Mouse (Mus musculus) cerebellum, postnatal 10 days (tissue): ENCODE data around the gene Fam168a.
A peak's percentile ranks its signal among the peaks of the same experiment; 100 is the strongest.

Experiments used
- DNase-seq, 2 experiments: peaks; one replicate each; pipeline ENCODE4 v3.0.0; 2021; ENCODE audit warnings: mixed read lengths in 2 of 2

Gene Fam168a

GRCm38 (mm10) chr7:100780192-100780591, 73.8 kb downstream of the Fam168a start:
- DNase-seq: no peak

DNA sequence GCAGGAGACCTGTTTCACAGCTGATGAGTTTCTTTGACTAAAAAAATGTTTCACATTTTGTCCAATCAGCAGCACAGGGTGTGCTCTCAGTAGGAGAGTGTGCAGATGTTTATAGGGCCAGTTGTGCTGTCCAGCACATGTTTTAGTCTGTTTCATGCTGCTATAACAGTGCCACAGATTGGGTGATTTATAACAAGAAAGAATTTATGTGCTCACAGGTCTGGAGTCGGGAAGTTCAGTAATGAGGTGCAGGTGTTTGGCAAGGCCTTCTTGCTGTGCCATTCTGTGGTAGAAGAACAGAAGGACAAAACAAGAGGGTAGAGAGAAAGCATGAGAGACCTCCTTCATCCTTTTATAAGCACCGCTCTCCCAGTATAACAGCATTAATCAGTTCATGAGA, 78.2 kb downstream of the Fam168a start:
- DNase-seq: no peak

- DNase-seq: no peak
Measured at GRCm38 (mm10) chr7:100785426-100785825, 79.0 kb downstream of the Fam168a start.

DNA sequence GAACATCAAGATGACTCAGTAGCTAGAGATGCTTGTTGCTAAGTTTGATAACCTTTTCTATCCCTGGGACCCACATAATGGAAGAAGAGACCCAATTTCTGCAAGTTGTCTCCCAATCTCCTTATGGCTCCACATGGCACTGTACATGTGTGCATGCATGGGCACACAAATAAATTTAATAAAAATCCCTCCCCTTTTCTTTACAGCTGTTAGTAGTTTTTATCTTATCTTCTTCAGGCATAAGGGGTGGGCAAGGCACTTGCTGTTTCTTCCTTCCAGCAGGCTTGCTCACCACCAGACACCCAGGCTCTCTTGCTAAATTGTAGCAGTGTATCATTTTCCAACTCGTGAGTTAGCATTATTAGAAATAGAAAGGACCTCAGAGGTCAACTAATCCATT, 79.6 kb downstream of the Fam168a start:
- DNase-seq: no peak

GRCm38 (mm10) chr7:100788291-100788690, 81.9 kb downstream of the Fam168a start:
- peak in 1 of 2 experiments; percentile 16 for DNase-seq

GRCm38 (mm10) chr7:100798810-100799209, 92.4 kb downstream of the Fam168a start:
- peak; percentile 20 to 46 for DNase-seq

DNA sequence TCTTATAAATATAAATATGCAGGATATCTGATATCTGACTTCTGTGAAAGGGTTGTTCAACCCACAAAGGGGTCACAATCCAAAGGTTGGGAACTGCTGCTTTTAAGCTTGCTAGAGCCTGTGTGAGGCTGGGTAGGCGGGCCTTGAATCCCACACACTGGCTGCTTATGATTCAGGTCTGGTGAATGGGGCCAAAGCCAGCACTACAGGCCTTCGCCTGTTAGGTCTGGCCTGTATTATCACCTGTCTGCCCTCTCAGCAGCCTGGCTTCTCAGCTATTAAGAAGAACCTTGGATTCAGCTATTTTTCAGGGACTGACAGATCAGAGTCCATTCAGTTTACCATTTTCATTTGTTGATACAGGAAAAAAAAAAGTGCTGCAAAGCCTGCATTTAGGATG, 99.0 kb downstream of the Fam168a start:
- peak; percentile 18 to 43 for DNase-seq

DNA sequence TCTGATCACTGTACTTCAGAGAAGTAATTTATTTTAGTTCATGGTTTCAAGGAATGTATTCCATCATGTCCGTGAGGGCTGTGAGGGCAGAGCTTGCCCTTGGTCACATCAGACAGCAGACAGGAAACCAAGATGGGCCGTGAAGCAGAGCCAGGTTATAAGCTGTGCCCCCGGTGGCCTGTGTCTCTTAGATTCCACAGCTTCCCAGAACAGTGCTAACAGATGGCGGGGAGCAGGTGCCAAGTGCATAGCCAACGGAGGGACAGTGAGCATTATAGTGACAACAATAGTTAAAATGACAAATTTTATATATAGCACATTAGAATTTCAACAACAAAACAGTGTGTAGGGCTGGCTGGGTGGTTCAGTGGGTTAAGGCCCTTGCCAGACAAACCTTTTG, 105.5 kb downstream of the Fam168a start:
- DNase-seq: peak; percentile 77 to 83

DNA sequence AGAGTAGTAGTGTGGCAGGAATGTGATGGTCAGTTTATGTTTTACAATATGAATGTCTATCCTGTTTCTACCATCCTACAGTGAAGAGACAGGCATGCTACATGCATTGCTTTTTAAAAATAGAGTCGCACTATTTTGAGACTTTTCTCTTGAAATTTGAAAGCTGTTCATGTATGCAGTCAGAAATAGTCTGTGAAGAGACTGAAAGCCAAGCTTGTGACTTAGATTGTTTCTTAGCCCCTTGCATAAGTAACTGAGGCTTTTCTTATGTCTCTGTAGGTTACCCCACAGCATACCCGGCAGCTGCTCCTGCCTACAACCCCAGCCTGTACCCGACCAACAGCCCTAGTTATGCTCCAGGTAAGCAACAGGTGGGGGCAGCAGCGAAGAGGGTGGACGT, 106.2 kb downstream of the Fam168a start:
- no peak for DNase-seq

- DNase-seq: peak in 1 of 2 experiments; percentile 27
Measured at GRCm38 (mm10) chr7:100815900-100816570, 109.6 kb downstream of the Fam168a start.

GRCm38 (mm10) chr7:100816759-100817441, 110.5 kb downstream of the Fam168a start:
- peak; percentile 43 to 66 for DNase-seq

DNA sequence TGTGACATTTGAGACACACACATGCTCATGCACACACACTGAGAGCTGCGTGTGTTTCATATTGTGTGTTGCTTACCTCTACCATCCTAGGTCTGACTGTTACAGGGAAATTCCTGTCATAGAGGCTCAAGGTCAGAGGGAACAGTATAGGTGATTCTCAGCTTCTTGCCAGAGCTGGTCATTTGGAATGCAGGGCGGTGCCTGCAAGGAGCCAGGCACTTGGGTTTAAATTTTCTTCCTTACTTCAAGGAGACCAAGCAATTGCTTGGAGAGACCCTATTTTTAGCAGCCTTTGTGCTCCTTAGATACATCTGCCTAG, 111.0 kb downstream of the Fam168a start:
- no peak for DNase-seq

- DNase-seq: peak; percentile 40 to 58
Measured at GRCm38 (mm10) chr7:100818401-100819064, 112.1 kb downstream of the Fam168a start.

- no peak for DNase-seq
Measured at GRCm38 (mm10) chr7:100824661-100825060, 118.2 kb downstream of the Fam168a start.

DNA sequence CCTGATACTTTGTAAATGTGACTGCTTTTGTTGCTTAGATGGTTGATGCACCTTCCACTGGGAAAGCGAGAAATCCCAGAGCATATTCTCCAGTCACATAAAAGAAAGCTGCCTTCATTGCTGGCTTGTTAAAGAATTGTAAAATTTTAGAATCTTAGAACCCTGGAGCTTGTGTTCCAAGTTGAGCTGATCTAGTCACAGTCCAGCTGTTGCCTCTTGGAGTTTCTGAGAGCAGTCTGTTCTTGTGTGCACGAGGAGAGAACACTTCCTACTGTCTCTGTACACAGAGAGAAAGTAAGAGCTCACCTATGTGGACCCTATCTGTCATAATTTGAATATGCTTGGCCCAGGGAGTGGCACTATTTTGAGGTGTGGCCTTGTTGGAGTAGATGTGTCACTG, 122.1 kb downstream of the Fam168a start:
- no peak for DNase-seq

DNA sequence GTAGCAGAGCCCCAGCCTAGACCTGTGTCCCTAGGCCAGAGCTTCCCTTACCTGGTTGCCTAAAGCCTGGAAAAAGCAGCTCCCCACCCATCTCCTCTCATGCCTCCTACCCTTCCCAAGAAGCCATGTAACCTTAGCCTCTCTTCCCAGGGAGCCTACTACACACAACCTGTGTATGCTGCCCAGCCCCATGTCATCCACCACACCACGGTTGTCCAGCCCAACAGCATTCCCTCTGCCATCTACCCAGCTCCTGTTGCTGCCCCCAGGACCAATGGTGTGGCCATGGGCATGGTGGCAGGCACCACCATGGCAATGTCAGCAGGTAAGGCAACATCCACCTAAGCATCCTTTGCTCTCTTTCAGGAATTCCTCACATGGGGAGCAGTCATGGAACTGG, 127.4 kb downstream of the Fam168a start:
- DNase-seq: no peak

GRCm38 (mm10) chr7:100835168-100835567, 128.7 kb downstream of the Fam168a start:
- DNase-seq: no peak

GRCm38 (mm10) chr7:100835711-100836110, 129.3 kb downstream of the Fam168a start:
- no peak for DNase-seq

DNA sequence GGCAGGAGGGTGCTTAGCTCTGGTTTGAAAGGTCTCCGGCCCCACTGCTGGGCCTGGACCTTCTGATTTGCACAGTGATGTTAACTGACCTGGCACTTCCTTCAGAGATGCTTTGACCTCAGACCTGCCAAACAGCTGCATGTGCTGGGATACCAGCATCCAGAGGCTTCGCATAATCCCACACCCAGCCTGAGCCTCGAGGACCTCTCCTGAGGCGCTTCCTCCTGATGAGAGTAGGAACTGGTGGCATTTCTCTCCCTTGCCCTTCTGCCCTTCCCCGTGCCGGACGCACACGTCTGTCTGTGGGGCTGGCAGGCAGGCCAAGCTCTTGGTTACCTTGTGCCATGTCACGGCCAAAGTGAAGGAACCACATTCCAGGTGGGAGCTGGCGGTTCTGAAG, 130.2 kb downstream of the Fam168a start:
- DNase-seq: no peak

DNA sequence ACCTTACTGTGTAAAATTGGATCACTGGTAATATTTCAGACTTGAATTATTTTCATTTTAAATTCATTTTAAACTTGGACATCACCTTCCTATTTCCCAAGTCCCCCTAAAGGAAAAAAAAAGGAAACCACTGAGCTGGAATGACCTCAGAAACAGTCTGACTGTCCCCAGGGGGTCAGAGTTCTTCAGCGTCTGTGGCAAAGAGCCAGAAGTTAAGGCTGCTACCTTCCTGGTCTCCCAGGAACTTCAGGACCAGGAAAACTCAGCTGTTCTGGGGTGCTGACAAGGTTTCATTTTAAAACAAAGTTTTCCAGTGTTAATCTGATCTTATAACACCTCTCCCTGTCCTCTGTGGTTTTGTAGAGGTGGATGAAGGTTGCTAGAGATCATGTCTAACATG, 131.3 kb downstream of the Fam168a start:
- DNase-seq: no peak

GRCm38 (mm10) chr7:100839632-100840402, 133.4 kb downstream of the Fam168a start:
- peak; percentile 69 to 71 for DNase-seq

GRCm38 (mm10) chr7:100840906-100841305, 134.5 kb downstream of the Fam168a start:
- no peak for DNase-seq

GRCm38 (mm10) chr7:100841608-100842007, 135.2 kb downstream of the Fam168a start:
- DNase-seq: no peak
